Mouse (Mus musculus): ENCODE results near the gene Fgfr2. TPM values are rescaled to one million over a fixed set of nuclear protein-coding genes. Genes with fewer than 3 reads are reported as not detected.
A peak's percentile ranks its signal among the peaks of the same experiment; 100 is the strongest.

Gene Fgfr2
- total RNA-seq, 2 experiments from 2014 or later, result 47.6 to 49.5 TPM

- Histone ChIP-seq H3K4me3 (no peak overlapping the region), H3K27ac (no peak overlapping the region)
- TF ChIP-seq CTCF (conservative IDR thresholded peaks at IDR 0.05), result no peak
- no peak for DNase-seq (ENCODE audit: low spot score in 2 of 2)
Measured at GRCm38 (mm10) chr7:132339041-132339839, 783.9 kb downstream of the Fgfr2 start.

- H3K27ac ChIP-seq, result peak overlapping the region; percentile 25; the same call in 1 of the 2 replicates
- no peak for TF ChIP-seq CTCF (conservative IDR thresholded peaks at IDR 0.05)
- H3K4me3 ChIP-seq, result no peak overlapping the region
- no peak for DNase-seq (ENCODE audit: low spot score in 2 of 2)
Measured at GRCm38 (mm10) chr7:132338350-132338749, 784.8 kb downstream of the Fgfr2 start.

- no peak for DNase-seq (ENCODE audit: low spot score in 2 of 2)
- no peak for TF ChIP-seq CTCF (conservative IDR thresholded peaks at IDR 0.05)
- H3K27ac ChIP-seq, result peak overlapping the region; percentile 79
- no peak overlapping the region for H3K4me3 ChIP-seq
Measured at GRCm38 (mm10) chr7:132337268-132337917, 785.8 kb downstream of the Fgfr2 start.

GRCm38 (mm10) chr7:132336781-132337180 lies 786.4 kb downstream of the Fgfr2 start:
- DNase-seq (ENCODE audit: low spot score in 2 of 2), result no peak
- no peak for TF ChIP-seq CTCF (conservative IDR thresholded peaks at IDR 0.05)
- no peak overlapping the region for H3K4me3 ChIP-seq
- H3K27ac ChIP-seq, result peak overlapping the region; percentile 79

GRCm38 (mm10) chr7:132335367-132335766 lies 787.8 kb downstream of the Fgfr2 start:
- H3K27ac ChIP-seq, result no peak overlapping the region
- H3K4me3 ChIP-seq, result no peak overlapping the region
- DNase-seq (ENCODE audit: low spot score in 2 of 2), result no peak
- no peak for TF ChIP-seq CTCF (conservative IDR thresholded peaks at IDR 0.05)

- no peak overlapping the region for H3K4me3 ChIP-seq
- no peak overlapping the region for H3K27ac ChIP-seq
- no peak for TF ChIP-seq CTCF (conservative IDR thresholded peaks at IDR 0.05)
- DNase-seq (ENCODE audit: low spot score in 2 of 2), result no peak
Measured at GRCm38 (mm10) chr7:132333078-132333477, 790.1 kb downstream of the Fgfr2 start.

GRCm38 (mm10) chr7:132332176-132332575 lies 791.0 kb downstream of the Fgfr2 start:
- Histone ChIP-seq H3K27ac (no peak overlapping the region), H3K4me3 (no peak overlapping the region)
- peak; percentile 17; the same call in 1 of the 2 replicates for TF ChIP-seq CTCF (conservative IDR thresholded peaks at IDR 0.05)
- DNase-seq (ENCODE audit: low spot score in 2 of 2), result no peak

GRCm38 (mm10) chr7:132330179-132330578 lies 793.0 kb downstream of the Fgfr2 start:
- no peak for TF ChIP-seq CTCF (conservative IDR thresholded peaks at IDR 0.05)
- Histone ChIP-seq H3K27ac (no peak overlapping the region), H3K4me3 (no peak overlapping the region)
- DNase-seq (ENCODE audit: low spot score in 2 of 2), result no peak

GRCm38 (mm10) chr7:132328648-132329047 lies 794.5 kb downstream of the Fgfr2 start:
- TF ChIP-seq CTCF (conservative IDR thresholded peaks at IDR 0.05), result no peak
- no peak for DNase-seq (ENCODE audit: low spot score in 2 of 2)
- H3K27ac ChIP-seq, result no peak overlapping the region
- no peak overlapping the region for H3K4me3 ChIP-seq

- no peak overlapping the region; the same call in 1 of the 2 replicates for H3K27ac ChIP-seq
- TF ChIP-seq CTCF (conservative IDR thresholded peaks at IDR 0.05), result no peak
- peak in 1 of 2 experiments; percentile 59 for DNase-seq (ENCODE audit: low spot score in 2 of 2)
- H3K4me3 ChIP-seq, result no peak overlapping the region
Measured at GRCm38 (mm10) chr7:132325549-132326331, 797.4 kb downstream of the Fgfr2 start.

GRCm38 (mm10) chr7:132323430-132323829 lies 799.7 kb downstream of the Fgfr2 start:
- no peak for TF ChIP-seq CTCF (conservative IDR thresholded peaks at IDR 0.05)
- no peak overlapping the region for H3K4me3 ChIP-seq
- 0 out of 2 replicates have a peak overlapping the region, but pooled peaks have one; percentile 3 for H3K27ac ChIP-seq
- no peak for DNase-seq (ENCODE audit: low spot score in 2 of 2)

- TF ChIP-seq CTCF (conservative IDR thresholded peaks at IDR 0.05), result no peak
- Histone ChIP-seq H3K4me3 (no peak overlapping the region), H3K27ac (no peak overlapping the region)
- no peak for DNase-seq (ENCODE audit: low spot score in 2 of 2)
Measured at GRCm38 (mm10) chr7:132321392-132321958, 801.7 kb downstream of the Fgfr2 start.
